Mouse (Mus musculus): ENCODE measurements around the gene Hist1h2bf. TPM values are rescaled to one million over a fixed set of nuclear protein-coding genes. Genes with fewer than 3 reads are reported as not detected.
A peak's percentile ranks its signal among the peaks of the same experiment; 100 is the strongest.
"Not testable (repeated sequence)": the region's sequence is repeated elsewhere in the genome, so short reads cannot be mapped to it uniquely, and the experiment has no call there.

The Hist1h2bf gene
- total and polyA plus RNA-seq, 3 experiments: 1.00 to 8.4 (median 5.2) TPM

DNA sequence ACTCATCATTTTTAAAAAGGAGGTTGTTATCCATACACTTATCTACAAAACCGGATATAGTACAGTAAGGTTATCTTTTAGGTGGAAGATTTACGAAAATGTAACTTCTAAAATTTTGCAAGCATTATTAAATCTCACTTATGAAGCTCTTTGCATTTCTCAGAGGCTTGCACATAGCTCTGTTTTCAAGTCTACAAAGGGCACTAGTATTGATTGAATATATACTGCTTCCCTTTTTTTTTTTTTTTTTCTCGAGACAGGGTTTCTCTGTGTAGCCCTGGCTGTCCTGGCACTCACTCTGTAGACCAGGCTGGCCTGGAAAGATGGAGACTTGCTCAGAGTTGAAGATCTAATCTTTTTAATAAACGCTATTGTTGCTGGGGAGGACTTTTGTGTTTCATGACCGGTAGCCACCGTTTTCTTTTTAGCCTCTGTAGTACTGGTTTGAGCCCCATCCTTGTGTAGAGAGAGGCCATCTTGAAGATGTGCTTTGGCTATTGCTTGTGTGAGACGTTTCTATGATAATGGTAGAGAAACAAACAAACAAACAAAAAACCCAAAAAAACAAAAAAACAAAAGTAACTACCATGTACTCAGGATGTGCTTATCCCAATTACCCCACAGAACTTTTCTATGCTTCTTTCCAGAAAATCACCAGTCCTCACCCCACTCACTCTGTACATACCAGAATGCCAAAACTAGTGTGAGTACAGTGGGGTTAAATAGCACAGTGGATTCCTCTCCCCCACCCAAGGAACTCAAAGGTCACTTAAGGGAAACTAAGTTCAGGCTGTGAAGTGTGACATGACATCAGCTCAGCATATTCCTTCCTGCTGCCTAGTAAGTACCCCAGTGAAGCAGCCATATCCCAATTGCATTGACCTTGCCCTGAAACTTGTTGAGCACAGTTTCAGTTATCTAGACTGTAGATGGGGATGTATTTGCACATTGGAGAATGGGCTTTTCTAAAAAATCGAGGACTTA, 21.8 kb downstream of the Hist1h2bf start:
- no peak for TF ChIP-seq POLR2A (IDR thresholded peaks at IDR 0.05; ENCODE audit: insufficient read depth, low read depth, low read length)
- no peak for TF ChIP-seq CTCF (IDR thresholded peaks at IDR 0.05)
- TF ChIP-seq EP300 (IDR thresholded peaks at IDR 0.05; ENCODE audit: insufficient read depth, low read depth, low read length): no peak
- no peak overlapping the region for H3K9ac ChIP-seq (ENCODE audit: low read depth, low read length)
- H3K4me3 ChIP-seq: peak overlapping the region; percentile 49
- no peak for DNase-seq
- intact Hi-C loops (cut with DNase I): no loop called here
- peaks cover 2% of the 10 kb centered on the region for H3K4me1 ChIP-seq (ENCODE audit: control insufficient read depth, insufficient read depth, low read length)
- no peaks in the 10 kb centered on the region for H3K27me3 ChIP-seq (ENCODE audit: control insufficient read depth, insufficient read depth, low read length)
- WGBS: 43% methylated on average over 8 of the region's 8 CpGs
- H3K36me3 ChIP-seq (ENCODE audit: control insufficient read depth, insufficient read depth, low read length): no peaks in the 10 kb centered on the region; the same call in 1 of the 2 replicates
- H3K79me2 ChIP-seq (replicated peaks; ENCODE audit: control insufficient read depth, insufficient read depth, low read length): no peaks in the 10 kb centered on the region
- H3K27ac ChIP-seq: peak overlapping the region; percentile 64

- intact Hi-C loops (cut with DNase I); H3K27me3 ChIP-seq (ENCODE audit: control insufficient read depth, insufficient read depth, low read length); H3K79me2 ChIP-seq (replicated peaks; ENCODE audit: control insufficient read depth, insufficient read depth, low read length); H3K36me3 ChIP-seq (ENCODE audit: control insufficient read depth, insufficient read depth, low read length); H3K4me1 ChIP-seq (ENCODE audit: control insufficient read depth, insufficient read depth, low read length): not testable (repeated sequence)
- under 1% methylated on average over 47 of the region's 47 CpGs for WGBS
- H3K4me3 ChIP-seq: peak within 1 kb of the TSS; percentile 49
- DNase-seq: peak; percentile 73 to 86
- TF ChIP-seq EP300 (IDR thresholded peaks at IDR 0.05; ENCODE audit: insufficient read depth, low read depth, low read length) (peak; percentile 63), POLR2A (IDR thresholded peaks at IDR 0.05; ENCODE audit: insufficient read depth, low read depth, low read length) (peak; percentile 82), CTCF (IDR thresholded peaks at IDR 0.05) (peak; percentile 74)
- peak within 1 kb of the TSS; percentile 78 for H3K9ac ChIP-seq (ENCODE audit: low read depth, low read length)
- H3K27ac ChIP-seq: peak within 1 kb of the TSS; percentile 64
Observed at GRCm38 (mm10) chr13:23551146-23551834, 22.7 kb downstream of the Hist1h2bf start, which contains the start of gene Hist1h4f. Hist1h4f (minus strand) TSS chr13:23551648.

- Histone ChIP-seq H3K27me3 (ENCODE audit: control insufficient read depth, insufficient read depth, low read length) (no peaks in the 10 kb centered on the region), H3K36me3 (ENCODE audit: control insufficient read depth, insufficient read depth, low read length) (no peaks in the 10 kb centered on the region), H3K79me2 (replicated peaks; ENCODE audit: control insufficient read depth, insufficient read depth, low read length) (no peaks in the 10 kb centered on the region), H3K4me1 (ENCODE audit: control insufficient read depth, insufficient read depth, low read length) (no peaks in the 10 kb centered on the region; the same call in none of the 2 replicates), H3K4me3 (peak overlapping the region; percentile 49), H3K27ac (peak overlapping the region; percentile 64), H3K9ac (ENCODE audit: low read depth, low read length) (no peak overlapping the region)
- intact Hi-C loops (cut with DNase I): no loop called here
- TF ChIP-seq CTCF (IDR thresholded peaks at IDR 0.05) (no peak), EP300 (IDR thresholded peaks at IDR 0.05; ENCODE audit: insufficient read depth, low read depth, low read length) (no peak), POLR2A (IDR thresholded peaks at IDR 0.05; ENCODE audit: insufficient read depth, low read depth, low read length) (no peak)
- no peak for DNase-seq
- WGBS: 21% methylated on average over 3 of the region's 3 CpGs
Observed at GRCm38 (mm10) chr13:23550761-23551145, 23.2 kb downstream of the Hist1h2bf start.

DNA sequence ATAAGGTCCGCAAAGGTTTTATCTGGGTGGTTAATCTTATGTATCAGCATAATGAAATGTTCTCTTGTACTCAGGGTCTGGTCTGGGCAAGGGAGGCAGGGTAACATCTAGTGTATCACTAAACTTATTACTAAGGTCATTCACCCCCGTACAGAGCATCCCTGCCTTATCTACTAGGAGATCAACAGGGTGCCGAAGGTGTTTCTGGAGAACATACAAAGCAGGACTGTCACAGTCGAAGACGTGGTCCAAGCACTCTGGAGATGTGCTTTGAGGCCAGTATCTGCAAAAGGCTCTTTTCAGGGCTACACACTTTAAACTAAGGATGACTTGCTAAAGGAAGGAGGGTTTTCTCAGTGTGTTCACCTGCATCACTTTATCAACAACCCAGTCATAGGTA, 27.3 kb downstream of the Hist1h2bf start:
- DNase-seq: no peak
- whole genome bisulfite sequencing: 81% methylated on average over 5 of the region's 5 CpGs
- Histone ChIP-seq H3K36me3 (ENCODE audit: control insufficient read depth, insufficient read depth, low read length) (no peaks in the 10 kb centered on the region), H3K79me2 (replicated peaks; ENCODE audit: control insufficient read depth, insufficient read depth, low read length) (no peaks in the 10 kb centered on the region), H3K9ac (ENCODE audit: low read depth, low read length) (no peak overlapping the region), H3K4me3 (no peak overlapping the region), H3K4me1 (ENCODE audit: control insufficient read depth, insufficient read depth, low read length) (no peaks in the 10 kb centered on the region; the same call in 1 of the 2 replicates), H3K27ac (no peak overlapping the region), H3K27me3 (ENCODE audit: control insufficient read depth, insufficient read depth, low read length) (no peaks in the 10 kb centered on the region)
- intact Hi-C loops (cut with DNase I): no loop called here
- no peak for TF ChIP-seq EP300 (IDR thresholded peaks at IDR 0.05; ENCODE audit: insufficient read depth, low read depth, low read length)
- no peak for TF ChIP-seq POLR2A (IDR thresholded peaks at IDR 0.05; ENCODE audit: insufficient read depth, low read depth, low read length)
- TF ChIP-seq CTCF (IDR thresholded peaks at IDR 0.05): no peak

GRCm38 (mm10) chr13:23544787-23545120, 29.2 kb downstream of the Hist1h2bf start:
- not testable (repeated sequence) for H3K4me1 ChIP-seq (ENCODE audit: control insufficient read depth, insufficient read depth, low read length); DNase-seq; H3K27me3 ChIP-seq (ENCODE audit: control insufficient read depth, insufficient read depth, low read length); H3K79me2 ChIP-seq (replicated peaks; ENCODE audit: control insufficient read depth, insufficient read depth, low read length); H3K27ac ChIP-seq; H3K36me3 ChIP-seq (ENCODE audit: control insufficient read depth, insufficient read depth, low read length)
- Histone ChIP-seq H3K4me3 (peak overlapping the region; percentile 81), H3K9ac (ENCODE audit: low read depth, low read length) (peak overlapping the region; percentile 60)
- intact Hi-C loops (cut with DNase I): loop anchor here (2.0 kb wide), 1 partner anchor 14 kb away; the partner anchor contains the start of gene Hist1h4h
- 0% methylated on average over 13 of the region's 14 CpGs for WGBS
